Mouse (Mus musculus) ES-Bruce4 (cell line): ENCODE measurements at regions not wholly inside any gene's neighbourhood (a gene's known extent, or its start where the extent isn't known, plus 50 kb on each side); places are given as distances from the start of the nearest gene placed in this dataset.

Experiments
- CTCF ChIP-seq: IDR thresholded peaks from one replicate; pipeline ENCODE4 v1.8.1; 2011; ENCODE audit warnings: low read depth, low read length
- EP300 ChIP-seq: IDR thresholded peaks from 2 replicates; pipeline ENCODE4 v1.6.1; 2011; ENCODE audit warnings: low read depth, low read length; ENCODE audit not compliant: insufficient read depth
- POLR2A ChIP-seq: IDR thresholded peaks from one replicate; pipeline ENCODE4 v1.8.1; 2011; ENCODE audit warnings: low read length; ENCODE audit not compliant: insufficient read depth

- no peak for TF ChIP-seq CTCF
- TF ChIP-seq POLR2A: no peak
- TF ChIP-seq EP300: no peak
These were observed 114.0 kb upstream of the D7Ertd443e start for GRCm38 (mm10) chr7:134499429-134499828.
